Mouse (Mus musculus) limb, embryonic 12.5 days (tissue): ENCODE measurements at regions not wholly inside any gene's neighbourhood (a gene's known extent, or its start where the extent isn't known, plus 50 kb on each side); places are given as distances from the start of the nearest gene placed in this dataset.

Experiments
- ATAC-seq: fragments of 200-750 bp; cut with Nextera tagmentation; 2 replicates; pipeline ENCODE4 v1.8.0; 2017; ENCODE audit warnings: low read depth, moderate TSS enrichment; ENCODE audit not compliant: insufficient number of reproducible peaks, insufficient read depth, low FRiP score, low TSS enrichment
- H3K27ac ChIP-seq: fragments of 300-500 bp; sonication (generic); 2 replicates; pipeline ENCODE4 v1.5.1; 2016; ENCODE audit warnings: mild to moderate bottlenecking, moderate library complexity
- H3K27me3 ChIP-seq: fragments of 300-500 bp; sonication (generic); 2 replicates; pipeline ENCODE4 v1.6.1; 2016; ENCODE audit warnings: mild to moderate bottlenecking, moderate library complexity
- H3K36me3 ChIP-seq: fragments of 300-500 bp; sonication (generic); 2 replicates; pipeline ENCODE4 v1.6.1; 2016; ENCODE audit warnings: mild to moderate bottlenecking, moderate library complexity
- H3K4me1 ChIP-seq: fragments of 300-500 bp; sonication (generic); replicated peaks from 2 replicates; pipeline ENCODE4 v1.6.1; 2016
- H3K4me2 ChIP-seq: fragments of 300-500 bp; sonication (generic); 2 replicates; pipeline ENCODE4 v1.6.1; 2016; ENCODE audit warnings: mild to moderate bottlenecking, moderate library complexity
- H3K4me3 ChIP-seq: fragments of 300-500 bp; sonication (generic); replicated peaks from 2 replicates; pipeline ENCODE4 v1.5.1; 2016; ENCODE audit warnings: mild to moderate bottlenecking
- H3K9ac ChIP-seq: fragments of 300-500 bp; sonication (generic); replicated peaks from 2 replicates; pipeline ENCODE4 v1.6.1; 2016; ENCODE audit warnings: mild to moderate bottlenecking, moderate library complexity
- H3K9me3 ChIP-seq: fragments of 300-500 bp; sonication (generic); 2 replicates; pipeline ENCODE4 v1.6.1; 2016; ENCODE audit warnings: mild to moderate bottlenecking, moderate library complexity
- WGBS: fragments of 180-500 bp; shearing (Covaris S2); methylation state at CpG from one replicate; pipeline ENCODE4 v1.1.7; 2016; 5-methylcytosine and 5-hydroxymethylcytosine counted together

DNA sequence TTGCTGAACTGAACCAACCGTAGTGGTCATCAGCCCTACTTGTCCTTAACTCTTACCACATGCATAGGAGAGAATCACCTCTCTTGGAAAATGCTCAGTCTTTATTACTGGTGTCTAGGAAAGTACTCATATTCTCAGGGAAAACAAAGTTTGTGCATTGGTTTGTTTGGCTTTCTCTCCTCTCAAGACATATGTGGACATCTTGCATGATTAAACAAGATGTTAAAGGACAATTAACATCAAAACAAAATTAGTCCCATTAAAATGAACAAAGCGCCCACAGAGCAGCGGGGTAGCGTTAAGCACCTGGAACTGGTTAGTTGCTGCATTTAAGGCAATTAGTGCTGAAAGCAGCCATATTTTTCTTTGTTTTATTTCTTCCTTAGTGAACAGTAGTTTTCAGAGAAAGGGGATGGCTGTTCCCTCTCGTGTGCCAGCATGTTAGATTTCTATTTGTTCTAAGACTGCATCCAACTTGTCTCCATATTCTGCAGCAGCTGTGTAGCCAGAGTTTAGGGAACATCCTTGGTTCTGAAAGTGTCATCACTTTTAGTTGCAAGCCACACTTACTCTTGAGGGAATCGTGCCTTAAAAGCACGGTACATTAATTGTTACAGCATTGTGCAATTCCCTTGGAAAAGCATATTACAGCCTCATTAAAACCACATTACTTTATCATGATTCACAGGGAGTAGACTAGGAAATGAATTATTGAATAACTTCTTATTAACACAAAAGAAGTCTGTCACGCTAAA is 137.7 kb downstream of the Ube2u start:
- no peaks in the 10 kb centered on the region for H3K36me3 ChIP-seq
- H3K4me2 ChIP-seq = peak overlapping the region; percentile 18; the same call in 1 of the 2 replicates
- no peak overlapping the region for H3K9ac ChIP-seq
- 0 out of 2 replicates have a peak, but pooled peaks cover 4% of the 10 kb centered on the region for H3K27me3 ChIP-seq
- H3K27ac ChIP-seq = peak overlapping the region; percentile 47; the same call in 1 of the 2 replicates
- no peak overlapping the region for H3K4me3 ChIP-seq
- 14% methylated on average over 8 of the region's 8 CpGs for WGBS
- ATAC-seq = no peak
- peaks cover 10% of the 10 kb centered on the region for H3K4me1 ChIP-seq
- H3K9me3 ChIP-seq = no peaks in the 10 kb centered on the region

GRCm38 (mm10) chr4:100616916-100617488 is 138.4 kb downstream of the Ube2u start:
- 0 out of 2 replicates have a peak, but pooled peaks cover 4% of the 10 kb centered on the region for H3K27me3 ChIP-seq
- no peaks in the 10 kb centered on the region for H3K9me3 ChIP-seq
- ATAC-seq = no peak
- peak overlapping the region; percentile 18; the same call in 1 of the 2 replicates for H3K4me2 ChIP-seq
- no peak overlapping the region for H3K9ac ChIP-seq
- WGBS = 25% methylated on average over 11 of the region's 11 CpGs
- peaks cover 10% of the 10 kb centered on the region for H3K4me1 ChIP-seq
- no peaks in the 10 kb centered on the region for H3K36me3 ChIP-seq
- H3K4me3 ChIP-seq = no peak overlapping the region
- no peak overlapping the region for H3K27ac ChIP-seq

- Histone ChIP-seq H3K4me1 (peaks cover 24% of the 10 kb centered on the region), H3K4me3 (no peak overlapping the region), H3K27ac (no peak overlapping the region), H3K9me3 (no peaks in the 10 kb centered on the region), H3K27me3 (no peaks in the 10 kb centered on the region), H3K4me2 (no peak overlapping the region), H3K9ac (no peak overlapping the region), H3K36me3 (no peaks in the 10 kb centered on the region)
- 97% methylated on average over 4 of the region's 5 CpGs for WGBS
- no peak for ATAC-seq
Measured at GRCm38 (mm10) chr4:100624656-100625055, 146.0 kb downstream of the Ube2u start.

DNA sequence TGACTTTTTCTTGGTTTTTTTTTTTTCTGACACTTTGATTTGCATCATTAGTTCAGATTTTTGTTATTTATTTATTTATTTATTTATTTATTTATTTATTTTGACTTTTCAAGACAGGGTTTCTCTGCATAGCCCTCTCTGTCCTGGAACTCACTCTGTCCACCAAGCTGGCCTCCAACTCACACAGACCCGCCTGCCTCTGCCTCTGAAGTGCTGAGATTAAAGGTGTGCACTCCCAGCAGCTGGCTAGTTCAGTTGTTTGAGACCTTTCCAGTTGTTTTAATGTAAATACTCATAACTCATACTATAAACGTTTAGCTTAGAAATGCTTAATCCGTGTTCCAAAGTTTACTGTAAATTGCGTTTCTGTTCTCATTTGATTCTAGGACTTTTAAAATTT is 147.9 kb downstream of the Ube2u start:
- no peak overlapping the region for H3K4me2 ChIP-seq
- H3K4me1 ChIP-seq = peaks cover 24% of the 10 kb centered on the region
- 79% methylated on average over 4 of the region's 4 CpGs for WGBS
- H3K36me3 ChIP-seq = no peaks in the 10 kb centered on the region
- H3K9ac ChIP-seq = no peak overlapping the region
- ATAC-seq = no peak
- 0 out of 2 replicates have a peak, but pooled peaks cover 2% of the 10 kb centered on the region for H3K9me3 ChIP-seq
- H3K27ac ChIP-seq = no peak overlapping the region
- no peak overlapping the region for H3K4me3 ChIP-seq
- H3K27me3 ChIP-seq = no peaks in the 10 kb centered on the region

GRCm38 (mm10) chr4:100634388-100634787 is 142.1 kb upstream of the Cachd1 start:
- H3K36me3 ChIP-seq = no peaks in the 10 kb centered on the region
- H3K27ac ChIP-seq = no peak overlapping the region
- H3K9me3 ChIP-seq = 0 out of 2 replicates have a peak, but pooled peaks cover 4% of the 10 kb centered on the region
- H3K4me2 ChIP-seq = no peak overlapping the region
- ATAC-seq = no peak
- no peak overlapping the region for H3K4me3 ChIP-seq
- H3K27me3 ChIP-seq = no peaks in the 10 kb centered on the region
- 0 out of 2 replicates have a peak, but pooled peaks cover 1% of the 10 kb centered on the region for H3K4me1 ChIP-seq
- WGBS = 35% methylated on average over 2 of the region's 2 CpGs
- H3K9ac ChIP-seq = no peak overlapping the region

GRCm38 (mm10) chr4:100637597-100637996 is 138.9 kb upstream of the Cachd1 start:
- Histone ChIP-seq H3K27me3 (no peaks in the 10 kb centered on the region), H3K4me3 (no peak overlapping the region), H3K4me1 (no peaks in the 10 kb centered on the region), H3K4me2 (no peak overlapping the region), H3K9ac (no peak overlapping the region), H3K27ac (no peak overlapping the region), H3K36me3 (no peaks in the 10 kb centered on the region), H3K9me3 (no peaks in the 10 kb centered on the region)
- ATAC-seq = no peak
- 95% methylated on average over 2 of the region's 2 CpGs for WGBS

- 76% methylated on average over 1 of the region's 1 CpGs for WGBS
- H3K4me1 ChIP-seq = peaks cover 7% of the 10 kb centered on the region; the same call in 1 of the 2 replicates
- ATAC-seq = no peak
Measured at GRCm38 (mm10) chr4:100661154-100661553, 115.3 kb upstream of the Cachd1 start.

DNA sequence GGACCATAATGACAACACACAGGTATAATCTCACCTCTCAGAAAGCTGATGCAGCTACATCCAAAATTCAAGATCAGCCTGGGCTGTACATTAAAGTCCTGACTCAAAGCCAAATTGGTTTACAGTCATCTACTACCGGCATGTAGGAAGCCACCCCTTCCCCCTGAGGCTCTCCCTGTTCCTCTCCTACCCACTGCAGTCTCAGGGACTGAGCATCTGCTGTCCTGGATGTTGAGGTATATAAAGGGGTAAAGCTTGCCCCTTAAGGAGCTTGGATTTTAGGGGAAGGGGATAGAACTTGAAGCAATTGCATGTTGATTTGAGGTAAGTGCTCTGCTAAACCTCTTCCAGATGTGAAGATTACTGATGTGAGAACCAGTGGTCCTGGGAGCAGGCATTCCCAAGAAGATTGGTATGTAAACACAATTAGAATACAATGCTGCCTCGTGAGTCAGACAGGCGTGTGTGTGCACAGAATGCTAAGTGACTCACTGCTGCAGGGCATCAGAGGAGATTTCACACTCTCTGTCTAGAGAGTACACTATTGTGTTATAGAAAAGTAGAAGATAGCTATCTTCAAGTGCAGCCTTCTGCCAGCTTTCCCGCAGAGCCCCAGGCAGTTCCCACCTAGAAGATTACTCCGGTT is 111.7 kb upstream of the Cachd1 start:
- no peak overlapping the region for H3K27ac ChIP-seq
- WGBS = 27% methylated on average over 5 of the region's 5 CpGs
- ATAC-seq = no peak

More at GRCm38 (mm10) chr4:100661154-100661553, 115.3 kb upstream of the Cachd1 start:
- no peak overlapping the region for H3K27ac ChIP-seq
- no peaks in the 10 kb centered on the region for H3K9me3 ChIP-seq
- no peaks in the 10 kb centered on the region for H3K27me3 ChIP-seq
- H3K9ac ChIP-seq = no peak overlapping the region
- H3K36me3 ChIP-seq = no peaks in the 10 kb centered on the region
- no peak overlapping the region for H3K4me3 ChIP-seq
- no peak overlapping the region for H3K4me2 ChIP-seq

GRCm38 (mm10) chr4:100670553-100670952 is 105.9 kb upstream of the Cachd1 start:
- no peak for ATAC-seq
- H3K27ac ChIP-seq = no peak overlapping the region
- H3K27me3 ChIP-seq = no peaks in the 10 kb centered on the region
- no peak overlapping the region for H3K4me2 ChIP-seq
- no peak overlapping the region for H3K9ac ChIP-seq
- peaks cover 27% of the 10 kb centered on the region for H3K4me1 ChIP-seq
- no peaks in the 10 kb centered on the region for H3K36me3 ChIP-seq
- 76% methylated on average over 5 of the region's 5 CpGs for WGBS
- H3K4me3 ChIP-seq = no peak overlapping the region
- no peaks in the 10 kb centered on the region for H3K9me3 ChIP-seq

More for the DNA sequence above, 111.7 kb upstream of the Cachd1 start:
- Histone ChIP-seq H3K36me3 (no peaks in the 10 kb centered on the region), H3K9me3 (no peaks in the 10 kb centered on the region), H3K4me1 (peaks cover 7% of the 10 kb centered on the region; the same call in 1 of the 2 replicates), H3K4me3 (no peak overlapping the region), H3K27me3 (no peaks in the 10 kb centered on the region), H3K9ac (no peak overlapping the region), H3K4me2 (no peak overlapping the region)

- H3K9me3 ChIP-seq = no peaks in the 10 kb centered on the region
- 44% methylated on average over 4 of the region's 4 CpGs for WGBS
- H3K9ac ChIP-seq = no peak overlapping the region
- H3K27ac ChIP-seq = no peak overlapping the region
- H3K36me3 ChIP-seq = no peaks in the 10 kb centered on the region
- H3K4me3 ChIP-seq = no peak overlapping the region
- peaks cover 31% of the 10 kb centered on the region for H3K4me1 ChIP-seq
- no peak overlapping the region for H3K4me2 ChIP-seq
- no peaks in the 10 kb centered on the region for H3K27me3 ChIP-seq
- ATAC-seq = 0 out of 2 replicates have a peak, but pooled peaks have one; percentile 47
Measured at GRCm38 (mm10) chr4:100674916-100675315, 101.6 kb upstream of the Cachd1 start.

GRCm38 (mm10) chr4:100683757-100684156 is 92.7 kb upstream of the Cachd1 start:
- no peaks in the 10 kb centered on the region for H3K27me3 ChIP-seq
- no peaks in the 10 kb centered on the region for H3K9me3 ChIP-seq
- no peak overlapping the region for H3K4me2 ChIP-seq
- no peaks in the 10 kb centered on the region for H3K4me1 ChIP-seq
- H3K27ac ChIP-seq = no peak overlapping the region
- 68% methylated on average over 7 of the region's 7 CpGs for WGBS
- H3K36me3 ChIP-seq = no peaks in the 10 kb centered on the region
- H3K4me3 ChIP-seq = no peak overlapping the region
- no peak overlapping the region for H3K9ac ChIP-seq
- ATAC-seq = no peak
